Mouse (Mus musculus) embryonic facial prominence, embryonic 12.5 days (tissue): ENCODE measurements around the gene Nefh. TPM values are rescaled to one million over a fixed set of nuclear protein-coding genes. Genes with fewer than 3 reads are reported as not detected.

Experiments used
- ATAC-seq: fragments of 200-750 bp; cut with Nextera tagmentation; 2 replicates; pipeline ENCODE4 v1.8.0; 2017; ENCODE audit not compliant: insufficient number of reproducible peaks, insufficient read depth, low FRiP score, low TSS enrichment
- H3K27ac ChIP-seq: fragments of 300-500 bp; sonication (generic); 2 replicates; pipeline ENCODE4 v1.5.1; 2016; ENCODE audit warnings: mild to moderate bottlenecking
- H3K27me3 ChIP-seq: fragments of 300-500 bp; sonication (generic); 2 replicates; pipeline ENCODE4 v1.6.1; 2016; ENCODE audit warnings: mild to moderate bottlenecking, moderate library complexity
- H3K36me3 ChIP-seq: fragments of 300-500 bp; sonication (generic); 2 replicates; pipeline ENCODE4 v1.6.1; 2016; ENCODE audit warnings: mild to moderate bottlenecking
- H3K4me1 ChIP-seq: fragments of 300-500 bp; sonication (generic); 2 replicates; pipeline ENCODE4 v1.6.1; 2016
- H3K4me2 ChIP-seq: fragments of 300-500 bp; sonication (generic); replicated peaks from 2 replicates; pipeline ENCODE4 v1.6.1; 2016; ENCODE audit warnings: mild to moderate bottlenecking, moderate library complexity
- H3K4me3 ChIP-seq: fragments of 300-500 bp; sonication (generic); 2 replicates; pipeline ENCODE4 v1.5.1; 2016; ENCODE audit warnings: mild to moderate bottlenecking
- H3K9ac ChIP-seq: fragments of 300-500 bp; sonication (generic); 2 replicates; pipeline ENCODE4 v1.6.1; 2016; ENCODE audit warnings: mild to moderate bottlenecking, moderate library complexity
- H3K9me3 ChIP-seq: fragments of 300-500 bp; sonication (generic); 2 replicates; pipeline ENCODE4 v1.6.1; 2016; ENCODE audit warnings: mild to moderate bottlenecking, moderate library complexity
- WGBS: fragments of 180-500 bp; shearing (Covaris S2); methylation state at CpG from one replicate; pipeline ENCODE4 v1.1.7; 2016; 5-methylcytosine and 5-hydroxymethylcytosine counted together
- polyA plus RNA-seq: library from polyadenylated mRNA; unstranded; fragments of >200 nt; fragmentation: Nextera tagmentation; extraction: Ambion mirVana; gene quantifications from 2 replicates; pipeline ENCODE4 v1.2.1, GENCODE M21; 2016

The Nefh gene
- polyA plus RNA-seq: 0.65 and 1.0 TPM in 2 replicates

GRCm38 (mm10) chr11:4947813-4948174 lies at the start of gene Nefh:
Gene Nefh, minus strand, starts transcription at chr11:4948064.
- Histone ChIP-seq H3K4me1 (peaks cover 17% of the 10 kb centered on the region), H3K27ac (no peak within 1 kb of the TSS), H3K36me3 (no peaks in the 10 kb centered on the region), H3K9ac (peak within 1 kb of the TSS; percentile 37; the same call in 1 of the 2 replicates), H3K4me3 (peak within 1 kb of the TSS; percentile 47), H3K9me3 (no peaks in the 10 kb centered on the region), H3K4me2 (peak within 1 kb of the TSS; percentile 93), H3K27me3 (peaks cover 80% of the 10 kb centered on the region)
- 1% methylated on average over 41 of the region's 41 CpGs for WGBS
- no peak for ATAC-seq

GRCm38 (mm10) chr11:4996621-4997199 lies 48.8 kb upstream of the Nefh start:
- Histone ChIP-seq H3K9me3 (no peaks in the 10 kb centered on the region), H3K27ac (no peak overlapping the region), H3K4me3 (no peak overlapping the region), H3K9ac (no peak overlapping the region), H3K27me3 (no peaks in the 10 kb centered on the region), H3K4me2 (no peak overlapping the region), H3K4me1 (peaks cover 7% of the 10 kb centered on the region; the same call in 1 of the 2 replicates), H3K36me3 (peaks cover 13% of the 10 kb centered on the region; the same call in 1 of the 2 replicates)
- no peak for ATAC-seq
- WGBS: 86% methylated on average over 5 of the region's 5 CpGs

- no peak overlapping the region for H3K4me2 ChIP-seq
- no peak for ATAC-seq
- no peak overlapping the region for H3K27ac ChIP-seq
- peaks cover 7% of the 10 kb centered on the region; the same call in 1 of the 2 replicates for H3K4me1 ChIP-seq
- H3K36me3 ChIP-seq: 0 out of 2 replicates have a peak, but pooled peaks cover 13% of the 10 kb centered on the region
- no peaks in the 10 kb centered on the region for H3K27me3 ChIP-seq
- WGBS: 88% methylated on average over 3 of the region's 3 CpGs
- no peak overlapping the region for H3K4me3 ChIP-seq
- H3K9ac ChIP-seq: no peak overlapping the region
- no peaks in the 10 kb centered on the region for H3K9me3 ChIP-seq
Measured at GRCm38 (mm10) chr11:4995676-4996075, 47.8 kb upstream of the Nefh start.

GRCm38 (mm10) chr11:4992471-4992870 lies 44.6 kb upstream of the Nefh start:
- no peak overlapping the region for H3K4me2 ChIP-seq
- ATAC-seq: no peak
- H3K4me3 ChIP-seq: no peak overlapping the region
- peaks cover 5% of the 10 kb centered on the region; the same call in 1 of the 2 replicates for H3K36me3 ChIP-seq
- no peaks in the 10 kb centered on the region for H3K27me3 ChIP-seq
- H3K9me3 ChIP-seq: no peaks in the 10 kb centered on the region
- peaks cover 4% of the 10 kb centered on the region; the same call in 1 of the 2 replicates for H3K4me1 ChIP-seq
- WGBS: 85% methylated on average over 2 of the region's 2 CpGs
- no peak overlapping the region for H3K9ac ChIP-seq
- no peak overlapping the region for H3K27ac ChIP-seq

- Histone ChIP-seq H3K9ac (no peak overlapping the region), H3K9me3 (no peaks in the 10 kb centered on the region), H3K4me1 (peaks cover 8% of the 10 kb centered on the region; the same call in 1 of the 2 replicates), H3K4me3 (no peak overlapping the region), H3K4me2 (no peak overlapping the region), H3K27me3 (no peaks in the 10 kb centered on the region), H3K36me3 (peaks cover 5% of the 10 kb centered on the region; the same call in 1 of the 2 replicates), H3K27ac (no peak overlapping the region)
- WGBS: 81% methylated on average over 3 of the region's 3 CpGs
- no peak for ATAC-seq
Measured at GRCm38 (mm10) chr11:4989187-4989586, 41.3 kb upstream of the Nefh start.

- no peaks in the 10 kb centered on the region for H3K9me3 ChIP-seq
- WGBS: 56% methylated on average over 11 of the region's 11 CpGs
- H3K9ac ChIP-seq: peak overlapping the region; percentile 74
- peak overlapping the region; percentile 90 for H3K4me2 ChIP-seq
- H3K4me1 ChIP-seq: peaks cover 8% of the 10 kb centered on the region; the same call in 1 of the 2 replicates
- H3K36me3 ChIP-seq: peaks cover 5% of the 10 kb centered on the region; the same call in 1 of the 2 replicates
- no peak for ATAC-seq
- H3K27ac ChIP-seq: no peak overlapping the region
- H3K4me3 ChIP-seq: peak overlapping the region; percentile 78
- no peaks in the 10 kb centered on the region for H3K27me3 ChIP-seq
Measured at GRCm38 (mm10) chr11:4987487-4987852, 39.6 kb upstream of the Nefh start.

- Histone ChIP-seq H3K9ac (peak within 1 kb of the TSS; percentile 74), H3K36me3 (peaks cover 5% of the 10 kb centered on the region; the same call in 1 of the 2 replicates), H3K9me3 (no peaks in the 10 kb centered on the region), H3K4me2 (peak within 1 kb of the TSS; percentile 90), H3K27ac (peak within 1 kb of the TSS; percentile 5; the same call in 1 of the 2 replicates), H3K4me3 (peak within 1 kb of the TSS; percentile 78), H3K27me3 (no peaks in the 10 kb centered on the region), H3K4me1 (peaks cover 8% of the 10 kb centered on the region; the same call in 1 of the 2 replicates)
- WGBS: under 1% methylated on average over 62 of the region's 62 CpGs
- ATAC-seq: peak; percentile 87
Measured at GRCm38 (mm10) chr11:4986695-4987486, 39.0 kb upstream of the Nefh start, which contains the start of gene Ap1b1. Gene Ap1b1, plus strand, starts transcription at chr11:4986824.

- no peaks in the 10 kb centered on the region for H3K27me3 ChIP-seq
- 81% methylated on average over 3 of the region's 3 CpGs for WGBS
Measured at GRCm38 (mm10) chr11:4984799-4985198, 36.9 kb upstream of the Nefh start.

GRCm38 (mm10) chr11:4984249-4984648 lies 36.4 kb upstream of the Nefh start:
- 3% methylated on average over 5 of the region's 5 CpGs for WGBS
- peaks cover 8% of the 10 kb centered on the region; the same call in 1 of the 2 replicates for H3K4me1 ChIP-seq
- no peaks in the 10 kb centered on the region for H3K9me3 ChIP-seq
- peak overlapping the region; percentile 47; the same call in 1 of the 2 replicates for H3K9ac ChIP-seq
- H3K27me3 ChIP-seq: no peaks in the 10 kb centered on the region
- ATAC-seq: no peak
- H3K4me3 ChIP-seq: no peak overlapping the region
- H3K4me2 ChIP-seq: no peak overlapping the region; the same call in 1 of the 2 replicates
- H3K27ac ChIP-seq: no peak overlapping the region
- no peaks in the 10 kb centered on the region for H3K36me3 ChIP-seq

More at GRCm38 (mm10) chr11:4984799-4985198, 36.9 kb upstream of the Nefh start:
- Histone ChIP-seq H3K9me3 (no peaks in the 10 kb centered on the region), H3K36me3 (peaks cover 2% of the 10 kb centered on the region; the same call in 1 of the 2 replicates), H3K4me2 (no peak overlapping the region), H3K9ac (no peak overlapping the region), H3K4me3 (no peak overlapping the region), H3K4me1 (peaks cover 8% of the 10 kb centered on the region; the same call in 1 of the 2 replicates), H3K27ac (no peak overlapping the region)
- no peak for ATAC-seq

- H3K4me1 ChIP-seq: peaks cover 8% of the 10 kb centered on the region; the same call in 1 of the 2 replicates
- no peak overlapping the region for H3K4me3 ChIP-seq
- H3K36me3 ChIP-seq: no peaks in the 10 kb centered on the region
- no peak overlapping the region for H3K9ac ChIP-seq
- no peak for ATAC-seq
- WGBS: 64% methylated on average over 2 of the region's 2 CpGs
- H3K27me3 ChIP-seq: no peaks in the 10 kb centered on the region
- H3K9me3 ChIP-seq: no peaks in the 10 kb centered on the region
- no peak overlapping the region for H3K27ac ChIP-seq
- H3K4me2 ChIP-seq: no peak overlapping the region
Measured at GRCm38 (mm10) chr11:4983538-4983937, 35.7 kb upstream of the Nefh start.

- H3K9me3 ChIP-seq: no peaks in the 10 kb centered on the region
- H3K27me3 ChIP-seq: no peaks in the 10 kb centered on the region
- peaks cover 8% of the 10 kb centered on the region; the same call in 1 of the 2 replicates for H3K4me1 ChIP-seq
- 72% methylated on average over 3 of the region's 3 CpGs for WGBS
- no peak for ATAC-seq
- no peaks in the 10 kb centered on the region for H3K36me3 ChIP-seq
- no peak overlapping the region for H3K4me2 ChIP-seq
- no peak overlapping the region for H3K4me3 ChIP-seq
- no peak overlapping the region for H3K9ac ChIP-seq
- no peak overlapping the region for H3K27ac ChIP-seq
Measured at GRCm38 (mm10) chr11:4983010-4983409, 35.1 kb upstream of the Nefh start.
